Mouse (Mus musculus) testis, adult 2 months (tissue): Measurements from ENCODE around the gene Mfge8.

ENCODE experiments used
- CTCF ChIP-seq: fragments of 200-500 bp; IDR thresholded peaks from 2 replicates; pipeline ENCODE4 v1.5.1; 2012; ENCODE audit warnings: low read depth, mild to moderate bottlenecking, inconsistent platforms, low read length, moderate library complexity; ENCODE audit not compliant: control insufficient read depth, insufficient read depth, insufficient replicate concordance
- POLR2A ChIP-seq: fragments of 200-500 bp; IDR thresholded peaks from 2 replicates; pipeline ENCODE4 v1.6.1; 2012; ENCODE audit warnings: low read depth, mild to moderate bottlenecking, inconsistent platforms, low read length, moderate library complexity; ENCODE audit not compliant: control insufficient read depth

- TF ChIP-seq CTCF = no peak
- TF ChIP-seq POLR2A = no peak
These were observed 15.5 kb downstream of the Mfge8 start for GRCm38 (mm10) chr7:79133391-79133790.
